Mouse (Mus musculus) cerebral cortex, adult 2 months (tissue): Measurements from ENCODE around the gene Psors1c2.

ENCODE experiments used
- WGBS: fragments of 180-500 bp; shearing (Covaris S2); methylation state at CpG from one replicate; pipeline ENCODE4 v1.1.7; 2018; 5-methylcytosine and 5-hydroxymethylcytosine counted together

Psors1c2 gene

DNA sequence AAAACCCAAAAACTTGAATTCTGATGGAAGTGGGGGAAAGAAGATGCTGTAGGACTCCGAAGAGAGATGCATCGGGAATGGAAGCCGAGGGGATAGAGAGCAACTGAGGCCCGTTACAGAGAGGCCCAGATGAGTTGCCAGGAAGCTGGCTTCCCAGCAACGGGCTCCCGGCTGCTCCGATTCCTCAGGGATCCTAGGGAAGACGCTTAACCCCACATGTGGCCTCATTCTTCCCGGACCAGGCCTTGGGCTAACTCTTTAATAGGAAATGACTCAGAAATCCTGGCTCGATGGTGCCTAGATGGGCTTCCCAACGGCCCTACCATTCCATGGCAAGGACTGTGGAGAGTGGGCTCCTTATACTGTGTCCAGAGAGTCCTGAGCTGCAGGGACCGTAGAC, 15.5 kb upstream of the Psors1c2 start:
- 10% methylated on average over 12 of the region's 12 CpGs for WGBS

DNA sequence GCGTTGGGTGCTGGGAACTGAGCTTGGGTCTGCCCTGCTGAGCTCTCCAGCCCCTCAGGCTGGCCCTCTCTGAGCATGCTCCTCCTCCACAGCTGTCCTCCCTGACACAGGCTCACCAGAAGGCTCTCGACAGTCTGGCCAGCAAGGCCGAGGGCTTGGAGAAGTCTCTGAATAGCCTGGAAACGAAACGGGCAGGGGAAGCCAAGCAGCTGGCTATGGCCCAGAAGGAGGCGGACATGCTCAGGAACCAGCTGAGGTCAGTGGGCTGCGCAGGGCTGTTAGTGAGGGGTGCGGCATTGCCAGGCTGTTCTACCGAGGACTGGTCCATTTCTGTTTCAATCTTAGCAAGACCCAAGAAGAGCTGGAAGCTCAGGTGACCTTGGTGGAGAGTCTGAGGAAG, 8.6 kb upstream of the Psors1c2 start:
- WGBS: 76% methylated on average over 9 of the region's 9 CpGs

DNA sequence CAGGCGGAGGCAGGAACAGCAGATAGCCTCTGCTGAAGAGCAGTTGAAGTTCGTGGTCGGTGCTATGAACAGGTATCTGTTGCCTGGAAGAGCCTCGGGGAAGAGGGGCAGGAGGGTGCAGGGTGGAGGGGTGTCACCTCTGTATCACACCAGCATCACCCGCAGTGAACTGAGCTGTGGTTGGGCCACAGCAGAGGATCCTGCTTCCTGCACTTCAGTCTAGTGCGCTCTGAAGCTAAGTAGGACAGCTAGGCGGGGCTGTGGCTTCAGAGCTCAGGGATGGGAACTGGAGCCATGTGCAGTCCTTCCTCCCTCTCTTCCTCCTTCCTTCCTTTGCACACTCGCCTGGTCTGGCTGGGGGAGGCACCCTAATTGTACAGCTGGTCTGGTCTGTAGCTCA, 6.4 kb upstream of the Psors1c2 start:
- 76% methylated on average over 8 of the region's 8 CpGs for WGBS

- 35% methylated on average over 3 of the region's 3 CpGs for WGBS
Observed at GRCm38 (mm10) chr17:35532360-35532759, 641 bp upstream of the Psors1c2 start.

DNA sequence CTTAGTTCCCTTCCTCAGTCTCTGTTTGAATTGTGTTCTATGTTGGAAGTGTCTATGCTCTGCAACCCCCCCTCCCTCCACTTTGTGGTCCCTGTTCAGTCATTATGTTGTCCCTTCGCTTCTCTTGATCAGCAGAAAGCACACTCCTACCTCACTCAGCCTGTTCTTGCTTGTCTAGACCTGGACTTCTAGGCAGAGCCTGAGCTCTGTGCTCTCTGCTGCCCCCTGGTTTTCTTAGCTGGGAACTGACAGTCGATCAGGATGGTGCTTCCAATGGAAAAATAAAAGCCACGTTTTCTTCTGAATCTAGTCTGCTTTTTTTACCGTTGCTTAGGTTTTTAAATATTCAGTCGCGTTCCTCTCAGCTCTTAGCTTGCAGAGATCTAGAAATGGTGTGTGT, 1.3 kb downstream of the Psors1c2 start:
- 4% methylated on average over 6 of the region's 6 CpGs for WGBS

DNA sequence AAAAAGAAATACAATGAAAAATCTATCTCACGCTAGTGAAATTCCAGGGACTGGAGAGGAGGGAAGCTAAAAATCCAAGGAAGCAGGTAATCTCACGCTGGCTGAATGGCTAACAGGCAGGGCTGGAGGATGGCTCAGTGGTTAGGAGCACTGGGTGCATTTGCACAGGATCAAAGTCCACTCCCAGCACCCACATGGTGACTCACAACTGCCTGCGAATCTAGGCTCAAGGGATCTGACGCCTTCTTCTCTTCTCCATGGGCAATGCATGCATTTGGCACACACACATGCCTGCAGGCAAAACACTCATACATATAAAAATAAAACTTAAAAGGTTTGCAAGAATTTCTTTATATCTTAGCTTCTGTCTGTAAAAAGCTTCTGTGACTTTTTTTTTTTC, 4.4 kb downstream of the Psors1c2 start:
- 56% methylated on average over 4 of the region's 4 CpGs for WGBS

DNA sequence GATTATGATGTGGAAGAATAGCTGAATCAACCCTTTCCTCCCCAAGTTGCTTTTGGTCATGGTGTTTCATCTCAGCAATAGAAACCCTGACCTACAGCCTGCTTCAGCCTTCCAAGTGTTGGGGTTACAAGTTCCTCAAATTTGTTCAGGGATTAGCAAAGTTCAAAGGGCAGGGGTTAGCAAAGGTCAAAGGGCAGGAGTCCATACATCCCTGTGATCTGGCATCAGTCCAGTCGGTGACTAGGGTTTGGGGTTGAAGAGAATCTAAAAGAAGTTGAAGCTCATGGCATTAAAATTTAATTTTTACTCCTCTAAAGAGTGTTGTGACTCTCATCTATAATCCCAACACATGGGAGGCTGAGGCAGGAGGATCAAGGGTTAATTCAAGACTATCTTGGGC, 5.5 kb downstream of the Psors1c2 start:
- WGBS: 89% methylated on average over 1 of the region's 1 CpGs

DNA sequence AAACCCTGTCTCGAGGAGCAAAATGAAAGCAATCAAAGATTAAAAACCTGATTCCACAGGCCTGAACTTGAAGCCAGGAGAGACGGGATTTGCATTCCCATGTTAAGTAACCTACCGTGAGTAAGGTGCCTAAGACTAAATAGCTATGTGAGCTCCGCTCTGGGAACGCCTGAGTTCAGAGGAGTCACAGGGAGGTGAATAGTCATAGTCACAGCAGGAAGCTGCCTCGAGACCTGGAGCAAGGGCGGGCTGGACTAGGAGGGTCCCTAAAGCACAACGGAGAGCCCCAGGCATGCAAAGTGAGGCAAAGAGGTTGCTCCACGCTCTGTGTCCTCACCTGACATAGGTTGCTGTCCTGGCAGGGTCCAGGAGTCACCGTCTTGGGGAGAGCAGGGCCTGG, 6.5 kb downstream of the Psors1c2 start:
- WGBS: 74% methylated on average over 10 of the region's 10 CpGs

DNA sequence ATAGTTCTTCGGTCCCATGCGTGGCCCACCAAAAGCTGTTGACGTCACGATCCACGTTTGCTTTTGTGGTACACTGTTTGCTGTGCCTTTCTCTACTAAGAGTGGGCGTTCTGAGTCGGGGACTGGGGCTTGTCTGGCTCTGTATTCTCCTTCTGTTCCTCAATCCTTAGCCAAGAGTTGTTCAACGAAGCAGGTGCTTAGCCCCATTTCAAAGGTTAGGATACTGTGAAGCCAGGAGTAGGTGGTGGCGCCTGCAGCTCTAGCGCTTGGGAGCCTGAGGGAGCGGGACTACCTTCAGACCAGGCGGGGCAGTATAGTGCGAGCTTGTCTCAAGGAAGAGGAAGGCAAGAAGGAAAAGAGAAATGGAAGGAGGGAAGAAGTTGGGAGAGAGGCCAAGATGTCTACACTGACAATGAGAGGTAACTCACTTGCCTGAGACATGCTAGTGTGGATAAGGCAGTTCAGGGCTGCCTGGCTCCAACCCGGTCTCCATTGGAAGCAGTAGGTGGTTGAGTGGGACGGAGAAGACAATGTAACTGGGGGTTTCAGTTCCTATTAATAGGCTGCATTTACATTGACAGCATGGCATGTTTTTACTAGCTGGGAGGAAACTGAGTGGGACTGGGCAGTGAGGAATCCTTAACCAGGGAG, 9.9 kb downstream of the Psors1c2 start:
- 55% methylated on average over 15 of the region's 15 CpGs for WGBS

- 29% methylated on average over 14 of the region's 14 CpGs for whole genome bisulfite sequencing
Observed at GRCm38 (mm10) chr17:35543412-35543861, 10.4 kb downstream of the Psors1c2 start.

- 66% methylated on average over 6 of the region's 6 CpGs for WGBS
Observed at GRCm38 (mm10) chr17:35544001-35544400, 11.0 kb downstream of the Psors1c2 start.

- WGBS: 30% methylated on average over 6 of the region's 6 CpGs
Observed at GRCm38 (mm10) chr17:35544680-35545079, 11.7 kb downstream of the Psors1c2 start.

DNA sequence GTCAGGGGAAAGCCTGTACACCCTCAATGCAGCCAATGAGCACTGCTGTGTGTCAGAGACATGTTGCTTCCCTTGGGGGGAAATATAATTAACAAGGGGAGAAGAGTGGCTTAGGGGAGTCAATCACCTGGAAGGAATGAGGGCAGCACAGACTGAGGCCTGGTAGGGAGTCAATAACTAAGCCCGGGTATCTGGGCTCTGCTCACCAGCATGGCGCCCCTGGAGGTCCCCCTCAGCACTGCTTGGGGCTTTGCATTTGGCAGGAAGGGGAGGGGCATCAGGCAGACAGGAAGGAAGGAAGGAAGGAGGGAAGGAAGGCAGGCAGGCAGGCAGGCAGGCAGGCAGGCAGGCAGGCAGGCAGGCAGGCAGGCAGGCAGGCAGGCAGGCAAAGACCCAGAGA, 14.5 kb downstream of the Psors1c2 start:
- whole genome bisulfite sequencing: 66% methylated on average over 2 of the region's 2 CpGs

DNA sequence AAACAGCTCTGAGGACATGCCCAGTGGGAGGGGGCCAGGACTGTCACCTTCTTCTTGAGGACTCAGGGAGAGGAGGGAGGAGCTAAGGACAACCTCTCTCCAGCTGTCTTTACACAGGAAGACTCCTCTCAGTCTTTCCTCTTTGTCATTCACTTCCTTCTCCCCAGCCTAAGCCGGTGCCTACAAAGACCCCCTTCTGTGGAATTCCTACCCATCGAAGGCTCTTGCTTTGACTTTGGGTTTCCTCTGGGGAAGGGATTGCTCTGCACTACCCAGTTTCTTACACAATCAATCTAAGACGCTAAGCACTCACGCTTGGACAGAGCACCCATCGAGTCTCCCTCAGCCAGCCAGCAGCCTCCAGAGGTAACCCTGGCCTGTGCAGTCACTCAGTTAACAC, 15.6 kb downstream of the Psors1c2 start:
- 48% methylated on average over 5 of the region's 5 CpGs for WGBS

DNA sequence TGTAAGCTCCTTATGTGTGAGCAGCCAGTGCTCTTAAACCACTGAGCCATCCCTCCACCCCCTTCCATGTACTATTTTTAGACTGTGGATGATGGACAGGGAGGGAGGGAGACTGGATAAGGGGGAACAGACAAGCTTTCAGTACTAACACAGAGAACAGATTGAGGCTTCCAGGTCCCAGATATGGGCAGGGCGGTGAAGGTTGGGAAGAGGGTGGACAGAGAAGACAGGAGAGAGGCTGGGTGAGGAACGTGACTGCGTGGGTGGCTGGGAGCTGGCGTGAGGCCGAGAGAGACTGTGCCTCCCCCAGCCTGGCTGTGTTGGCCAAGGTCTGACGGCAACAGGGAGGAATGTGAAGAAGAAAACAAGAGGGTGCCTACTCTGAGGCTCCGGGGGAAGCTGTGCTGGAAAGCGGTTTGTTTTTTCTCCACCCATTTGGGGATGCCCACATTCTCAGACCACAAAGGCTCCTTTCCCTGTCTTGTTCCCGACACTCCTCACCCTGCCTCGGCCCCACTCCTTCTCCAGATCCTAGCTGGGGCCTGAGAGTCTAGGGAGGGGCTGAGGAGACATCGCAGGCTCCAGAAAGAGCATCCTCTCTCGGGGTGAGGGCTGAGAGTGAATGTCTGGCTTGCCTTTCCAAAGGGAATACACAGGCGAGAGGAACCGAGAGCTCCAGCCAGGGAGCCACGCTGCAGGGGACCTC, 16.6 kb downstream of the Psors1c2 start:
- WGBS: 21% methylated on average over 15 of the region's 15 CpGs

GRCm38 (mm10) chr17:35550143-35550494, 17.1 kb downstream of the Psors1c2 start:
- 89% methylated on average over 4 of the region's 4 CpGs for WGBS

DNA sequence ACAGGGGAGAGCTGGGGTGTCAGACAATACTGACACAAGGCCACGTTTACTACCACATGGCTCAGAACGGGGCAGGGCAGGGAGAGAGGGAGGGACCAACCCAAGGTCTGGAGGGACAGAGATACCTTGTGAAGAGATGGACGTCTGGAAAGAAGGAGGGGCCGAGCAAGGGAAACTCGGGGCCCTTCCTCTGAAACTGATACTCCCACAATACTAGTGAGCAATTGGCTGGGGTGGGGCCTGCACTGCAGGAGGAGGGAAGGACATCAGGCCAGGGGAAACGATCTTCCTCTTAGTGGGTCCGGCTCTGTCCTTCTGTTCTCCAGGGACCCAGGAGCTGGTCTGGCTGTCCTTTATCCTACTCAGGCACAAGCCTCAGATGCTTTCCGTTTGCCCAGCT, 17.9 kb downstream of the Psors1c2 start:
- 80% methylated on average over 8 of the region's 8 CpGs for WGBS

DNA sequence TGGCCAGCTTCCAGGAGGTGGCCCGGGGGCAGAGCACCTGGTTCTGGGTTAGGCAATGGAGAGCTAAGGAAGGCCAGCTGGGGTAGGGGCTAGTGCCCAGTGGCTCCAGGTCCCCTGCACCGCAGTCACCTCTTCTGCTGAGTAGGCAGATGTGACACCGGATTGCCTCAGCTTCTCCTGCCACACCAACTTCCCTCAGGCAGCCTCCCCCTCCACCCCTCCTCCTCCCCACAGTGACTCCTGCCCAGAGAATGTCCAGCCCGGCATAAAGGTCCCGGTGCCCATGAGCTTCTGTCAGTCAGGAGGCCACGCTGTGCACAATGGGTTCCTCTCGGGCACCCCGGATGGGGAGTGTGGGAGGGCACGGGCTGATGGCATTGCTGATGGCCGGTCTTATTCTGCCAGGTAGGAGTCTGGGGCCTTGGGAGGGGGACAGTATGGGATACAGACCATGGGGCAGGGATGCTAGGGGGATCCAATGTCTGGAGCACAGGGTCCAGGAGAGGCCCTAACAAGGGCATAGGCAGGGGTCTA, 18.9 kb downstream of the Psors1c2 start, which contains the start of gene Cdsn:
TSS of gene Cdsn (plus strand) at position 248 of the 534 bp plus-strand sequence.
- WGBS: 73% methylated on average over 10 of the region's 10 CpGs

DNA sequence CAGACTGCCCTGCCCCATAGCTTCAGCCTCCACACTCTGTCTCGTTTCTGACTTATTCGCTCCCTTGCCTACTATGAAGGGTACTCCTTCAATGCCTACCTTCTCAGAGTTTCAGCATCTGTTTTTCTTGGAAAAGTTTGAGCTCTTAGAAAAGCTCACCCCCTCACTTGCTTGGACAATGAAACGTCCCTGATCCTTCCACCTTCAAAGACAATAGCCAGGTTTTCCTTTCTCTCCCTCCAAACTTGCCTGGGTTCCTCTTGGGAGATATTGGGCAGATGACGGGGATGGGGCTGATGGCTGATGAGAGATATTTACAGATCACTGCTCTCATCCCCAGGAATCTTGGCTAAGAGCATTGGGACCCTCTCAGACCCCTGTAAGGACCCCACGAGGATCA, 21.3 kb downstream of the Psors1c2 start:
- 90% methylated on average over 5 of the region's 5 CpGs for WGBS

DNA sequence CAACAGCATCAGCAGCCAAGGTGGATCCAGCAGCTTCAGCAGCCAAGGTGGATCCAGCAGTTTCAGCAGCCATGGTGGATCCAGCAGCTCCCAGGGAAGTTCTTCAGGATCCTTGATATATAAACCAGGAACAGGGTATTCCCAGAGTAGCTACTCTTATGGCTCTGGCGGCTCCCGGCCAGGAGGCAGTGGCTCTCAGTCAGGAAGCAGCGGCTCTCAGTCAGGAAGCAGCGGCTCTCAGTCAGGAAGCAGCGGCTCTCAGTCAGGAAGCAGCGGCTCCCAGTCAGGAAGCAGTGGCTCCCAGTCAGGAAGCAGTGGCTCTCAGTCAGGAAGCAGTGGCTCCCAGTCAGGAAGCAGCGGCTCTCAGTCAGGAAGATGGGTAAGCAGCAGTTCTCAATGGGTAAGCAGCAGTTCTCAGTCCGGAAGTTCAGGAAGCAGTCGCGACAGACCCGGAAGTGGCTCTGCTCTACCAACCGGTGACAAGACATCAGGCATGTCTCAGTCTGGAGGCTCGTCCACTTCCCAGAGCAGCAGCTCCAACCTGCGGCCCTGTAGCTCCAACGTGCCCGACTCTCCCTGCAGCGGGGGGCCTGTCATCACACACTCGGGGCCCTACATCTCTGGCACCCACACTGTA, 21.9 kb downstream of the Psors1c2 start:
- WGBS: 93% methylated on average over 18 of the region's 18 CpGs

DNA sequence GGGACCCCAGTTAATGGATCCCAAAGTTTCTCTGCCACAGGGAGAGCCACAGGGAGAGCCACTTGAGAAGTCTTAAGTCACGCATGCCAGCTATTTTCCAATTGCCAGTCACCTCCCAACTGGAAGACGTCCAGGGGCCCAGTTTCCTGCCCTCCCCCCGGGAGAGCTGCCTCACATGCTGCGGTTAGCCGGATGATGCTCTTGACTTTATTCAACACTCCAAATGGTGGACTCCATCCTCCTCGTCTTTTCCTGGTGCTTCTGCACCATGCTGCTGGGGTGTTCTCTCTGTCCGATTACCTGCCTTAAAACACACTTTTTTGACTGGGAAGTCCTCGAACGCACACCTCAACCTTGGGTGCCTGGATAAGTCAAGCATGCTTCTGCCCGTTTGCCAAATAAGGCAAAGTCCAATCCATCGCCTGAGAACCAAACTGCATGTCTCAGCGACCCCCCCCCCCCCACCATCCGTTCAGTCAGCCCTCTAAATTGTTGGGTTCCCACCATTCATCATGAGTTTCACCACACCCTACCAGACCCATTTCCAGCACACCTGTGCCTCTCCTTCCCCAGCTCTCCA, 23.3 kb downstream of the Psors1c2 start:
- 92% methylated on average over 13 of the region's 13 CpGs for WGBS

GRCm38 (mm10) chr17:35556812-35557211, 23.8 kb downstream of the Psors1c2 start:
- WGBS: 28% methylated on average over 5 of the region's 5 CpGs
